Mouse (Mus musculus): Measurements from ENCODE around the gene Tomm40l. TPM values are rescaled to one million over a fixed set of nuclear protein-coding genes. Genes with fewer than 3 reads are reported as not detected.
"Not testable (repeated sequence)": the region's sequence is repeated elsewhere in the genome, so short reads cannot be mapped to it uniquely, and the experiment has no call there.

The Tomm40l gene
- polyA plus RNA-seq, 1 experiment from 2014 or later: 44.8 TPM

- Histone ChIP-seq H3K27ac (replicated peaks) (peak within 1 kb of the TSS; percentile 93), H3K4me1 (peaks cover 63% of the 10 kb centered on the region), H3K4me3 (peak within 1 kb of the TSS; percentile 42), H3K4me2 (peak within 1 kb of the TSS; percentile 59), H3K9ac (peak within 1 kb of the TSS; percentile 67), H3K36me3 (peaks cover 11% of the 10 kb centered on the region), H3K9me3 (no peaks in the 10 kb centered on the region), H3K27me3 (replicated peaks) (peaks cover 10% of the 10 kb centered on the region; the same call in 1 of the 2 replicates)
- WGBS: 22% methylated on average over 5 of the region's 5 CpGs
- ATAC-seq (ENCODE audit: extremely low read depth, insufficient number of reproducible peaks, low FRiP score, low TSS enrichment): no peak
These were observed 27.7 kb upstream of the Tomm40l start, which contains the start of gene Adamts4 for GRCm38 (mm10) chr1:171249913-171250600. Gene Adamts4, plus strand, starts transcription at chr1:171250421.

- Histone ChIP-seq H3K27me3 (replicated peaks) (peaks cover 10% of the 10 kb centered on the region; the same call in 1 of the 2 replicates), H3K36me3 (peaks cover 20% of the 10 kb centered on the region), H3K27ac (replicated peaks) (peak overlapping the region; percentile 93), H3K9me3 (no peaks in the 10 kb centered on the region), H3K9ac (no peak overlapping the region), H3K4me1 (peaks cover 71% of the 10 kb centered on the region), H3K4me2 (peak overlapping the region; percentile 84; the same call in 1 of the 2 replicates), H3K4me3 (no peak overlapping the region)
- ATAC-seq (ENCODE audit: extremely low read depth, insufficient number of reproducible peaks, low FRiP score, low TSS enrichment): no peak
- WGBS: 53% methylated on average over 3 of the region's 3 CpGs
These were observed 26.3 kb upstream of the Tomm40l start for GRCm38 (mm10) chr1:171248386-171249226.

- peak overlapping the region; percentile 82 for H3K9ac ChIP-seq
- WGBS: 28% methylated on average over 4 of the region's 4 CpGs
- peaks cover 27% of the 10 kb centered on the region for H3K36me3 ChIP-seq
These were observed 25.6 kb upstream of the Tomm40l start for GRCm38 (mm10) chr1:171247916-171248315.

GRCm38 (mm10) chr1:171247453-171247841 is 25.1 kb upstream of the Tomm40l start:
- no peaks in the 10 kb centered on the region for H3K9me3 ChIP-seq
- peaks cover 67% of the 10 kb centered on the region for H3K4me1 ChIP-seq
- H3K9ac ChIP-seq: peak overlapping the region; percentile 82
- 8% methylated on average over 13 of the region's 13 CpGs for WGBS
- 0 out of 2 replicates have a peak, but pooled peaks cover 6% of the 10 kb centered on the region for H3K27me3 ChIP-seq (replicated peaks)
- H3K36me3 ChIP-seq: peaks cover 32% of the 10 kb centered on the region
- ATAC-seq (ENCODE audit: extremely low read depth, insufficient number of reproducible peaks, low FRiP score, low TSS enrichment): no peak
- peak overlapping the region; percentile 83 for H3K4me3 ChIP-seq
- peak overlapping the region; percentile 84 for H3K4me2 ChIP-seq
- H3K27ac ChIP-seq (replicated peaks): peak overlapping the region; percentile 93

More at GRCm38 (mm10) chr1:171247916-171248315, 25.6 kb upstream of the Tomm40l start:
- no peak for ATAC-seq (ENCODE audit: extremely low read depth, insufficient number of reproducible peaks, low FRiP score, low TSS enrichment)
- H3K27me3 ChIP-seq (replicated peaks): peaks cover 8% of the 10 kb centered on the region; the same call in 1 of the 2 replicates
- peak overlapping the region; percentile 93 for H3K27ac ChIP-seq (replicated peaks)
- peaks cover 71% of the 10 kb centered on the region for H3K4me1 ChIP-seq
- peak overlapping the region; percentile 83 for H3K4me3 ChIP-seq
- no peaks in the 10 kb centered on the region for H3K9me3 ChIP-seq
- H3K4me2 ChIP-seq: peak overlapping the region; percentile 84

- Histone ChIP-seq H3K9ac (peak overlapping the region; percentile 95), H3K36me3 (peaks cover 37% of the 10 kb centered on the region), H3K4me1 (peaks cover 62% of the 10 kb centered on the region), H3K27me3 (replicated peaks) (0 out of 2 replicates have a peak, but pooled peaks cover 6% of the 10 kb centered on the region), H3K4me3 (peak overlapping the region; percentile 83), H3K9me3 (no peaks in the 10 kb centered on the region), H3K27ac (replicated peaks) (peak overlapping the region; percentile 93), H3K4me2 (peak overlapping the region; percentile 84)
- ATAC-seq (ENCODE audit: extremely low read depth, insufficient number of reproducible peaks, low FRiP score, low TSS enrichment): peak; percentile 78
- under 1% methylated on average over 41 of the region's 41 CpGs for WGBS
These were observed 24.6 kb upstream of the Tomm40l start for GRCm38 (mm10) chr1:171246709-171247452.

- H3K27ac ChIP-seq (replicated peaks): no peak overlapping the region
- H3K4me2 ChIP-seq: peak overlapping the region; percentile 84
- H3K36me3 ChIP-seq: peaks cover 52% of the 10 kb centered on the region
- H3K4me1 ChIP-seq: peaks cover 47% of the 10 kb centered on the region
- H3K27me3 ChIP-seq (replicated peaks): no peaks in the 10 kb centered on the region
- no peaks in the 10 kb centered on the region for H3K9me3 ChIP-seq
- peak overlapping the region; percentile 95 for H3K9ac ChIP-seq
- H3K4me3 ChIP-seq: peak overlapping the region; percentile 83; the same call in 1 of the 2 replicates
- no peak for ATAC-seq (ENCODE audit: extremely low read depth, insufficient number of reproducible peaks, low FRiP score, low TSS enrichment)
- WGBS: 80% methylated on average over 8 of the region's 8 CpGs
These were observed 23.0 kb upstream of the Tomm40l start for GRCm38 (mm10) chr1:171245353-171245752.

GRCm38 (mm10) chr1:171241952-171242351 is 19.6 kb upstream of the Tomm40l start:
- H3K27me3 ChIP-seq (replicated peaks); H3K9ac ChIP-seq; H3K4me2 ChIP-seq; H3K9me3 ChIP-seq; H3K4me3 ChIP-seq; ATAC-seq (ENCODE audit: extremely low read depth, insufficient number of reproducible peaks, low FRiP score, low TSS enrichment); H3K27ac ChIP-seq (replicated peaks): not testable (repeated sequence)
- H3K4me1 ChIP-seq: peaks cover 20% of the 10 kb centered on the region
- 88% methylated on average over 12 of the region's 12 CpGs for WGBS
- H3K36me3 ChIP-seq: peaks cover 87% of the 10 kb centered on the region

- Histone ChIP-seq H3K9ac (no peak overlapping the region), H3K27ac (replicated peaks) (no peak overlapping the region), H3K4me2 (no peak overlapping the region), H3K9me3 (no peaks in the 10 kb centered on the region), H3K36me3 (peaks cover 97% of the 10 kb centered on the region), H3K4me1 (peaks cover 20% of the 10 kb centered on the region), H3K4me3 (no peak overlapping the region), H3K27me3 (replicated peaks) (no peaks in the 10 kb centered on the region)
- ATAC-seq (ENCODE audit: extremely low read depth, insufficient number of reproducible peaks, low FRiP score, low TSS enrichment): no peak
- WGBS: 89% methylated on average over 10 of the region's 10 CpGs
These were observed 18.6 kb upstream of the Tomm40l start for GRCm38 (mm10) chr1:171240911-171241310.

- no peak for ATAC-seq (ENCODE audit: extremely low read depth, insufficient number of reproducible peaks, low FRiP score, low TSS enrichment)
- Histone ChIP-seq H3K4me2 (no peak overlapping the region), H3K4me3 (no peak overlapping the region), H3K36me3 (peaks cover 98% of the 10 kb centered on the region), H3K9me3 (no peaks in the 10 kb centered on the region), H3K4me1 (peaks cover 14% of the 10 kb centered on the region), H3K27ac (replicated peaks) (no peak overlapping the region), H3K27me3 (replicated peaks) (no peaks in the 10 kb centered on the region), H3K9ac (no peak overlapping the region)
- 73% methylated on average over 15 of the region's 15 CpGs for WGBS
These were observed 17.9 kb upstream of the Tomm40l start for GRCm38 (mm10) chr1:171239992-171240744.

GRCm38 (mm10) chr1:171238463-171238862 is 16.1 kb upstream of the Tomm40l start:
- WGBS: 65% methylated on average over 14 of the region's 14 CpGs
- Histone ChIP-seq H3K9me3 (no peaks in the 10 kb centered on the region), H3K36me3 (peaks cover 100% of the 10 kb centered on the region), H3K4me2 (no peak overlapping the region), H3K9ac (no peak overlapping the region), H3K4me1 (peaks cover 15% of the 10 kb centered on the region), H3K4me3 (no peak overlapping the region), H3K27ac (replicated peaks) (no peak overlapping the region), H3K27me3 (replicated peaks) (no peaks in the 10 kb centered on the region)
- ATAC-seq (ENCODE audit: extremely low read depth, insufficient number of reproducible peaks, low FRiP score, low TSS enrichment): no peak
